Mouse (Mus musculus): ENCODE data around the gene Slc25a25.

- TF ChIP-seq POU5F1 (IDR thresholded peaks at IDR 0.05; ENCODE audit: borderline replicate concordance, low read length) (no peak), CTCF (conservative IDR thresholded peaks at IDR 0.05; ENCODE audit: low read length) (no peak), NANOG (IDR thresholded peaks at IDR 0.05; ENCODE audit: borderline replicate concordance, low read length) (no peak)
Measured at GRCm38 (mm10) chr2:32449761-32450754, 1.2 kb downstream of the Slc25a25 start, which contains the start of gene Naif1.

All from E14TG2a.4 (cell line).